Mouse (Mus musculus): ENCODE results near the gene Plcb4. TPM values are rescaled to one million over a fixed set of nuclear protein-coding genes. Genes with fewer than 3 reads are reported as not detected.
"Not testable (repeated sequence)": the region's sequence is repeated elsewhere in the genome, so short reads cannot be mapped to it uniquely, and the experiment has no call there.

Gene Plcb4
- polyA plus RNA-seq, 1 experiment from 2014 or later, result 32.8 TPM

GRCm38 (mm10) chr2:135883359-135883758 lies 224.5 kb downstream of the Plcb4 start:
- no peaks in the 10 kb centered on the region for H3K27me3 ChIP-seq (replicated peaks)
- H3K9me3 ChIP-seq, result no peaks in the 10 kb centered on the region
- ATAC-seq (ENCODE audit: low FRiP score, low read depth), result no peak
- no peak overlapping the region for H3K9ac ChIP-seq
- 79% methylated on average over 4 of the region's 4 CpGs for WGBS
- H3K36me3 ChIP-seq, result no peaks in the 10 kb centered on the region
- H3K27ac ChIP-seq, result no peak overlapping the region
- H3K4me1 ChIP-seq, result no peaks in the 10 kb centered on the region
- no peak overlapping the region for H3K4me3 ChIP-seq
- H3K4me2 ChIP-seq (replicated peaks), result no peak overlapping the region

- no peak for ATAC-seq (ENCODE audit: low FRiP score, low read depth)
- no peak overlapping the region for H3K27ac ChIP-seq
These were observed 225.8 kb downstream of the Plcb4 start for GRCm38 (mm10) chr2:135884534-135885180.

GRCm38 (mm10) chr2:135885607-135886006 lies 226.8 kb downstream of the Plcb4 start:
- H3K4me3 ChIP-seq, result no peak overlapping the region
- no peak overlapping the region for H3K9ac ChIP-seq
- no peak for ATAC-seq (ENCODE audit: low FRiP score, low read depth)
- H3K9me3 ChIP-seq, result no peaks in the 10 kb centered on the region
- 63% methylated on average over 6 of the region's 6 CpGs for WGBS
- H3K4me1 ChIP-seq, result no peaks in the 10 kb centered on the region
- H3K36me3 ChIP-seq, result no peaks in the 10 kb centered on the region
- H3K27me3 ChIP-seq (replicated peaks), result no peaks in the 10 kb centered on the region
- H3K27ac ChIP-seq, result no peak overlapping the region
- H3K4me2 ChIP-seq (replicated peaks), result no peak overlapping the region

More at GRCm38 (mm10) chr2:135884534-135885180, 225.8 kb downstream of the Plcb4 start:
- Histone ChIP-seq H3K9me3 (no peaks in the 10 kb centered on the region), H3K4me2 (replicated peaks) (no peak overlapping the region), H3K4me1 (no peaks in the 10 kb centered on the region), H3K27me3 (replicated peaks) (no peaks in the 10 kb centered on the region), H3K4me3 (no peak overlapping the region), H3K9ac (no peak overlapping the region), H3K36me3 (no peaks in the 10 kb centered on the region)
- WGBS, result 72% methylated on average over 7 of the region's 7 CpGs

GRCm38 (mm10) chr2:135886081-135886679 lies 227.4 kb downstream of the Plcb4 start:
- no peak overlapping the region for H3K27ac ChIP-seq
- H3K27me3 ChIP-seq (replicated peaks), result no peaks in the 10 kb centered on the region
- no peak overlapping the region for H3K9ac ChIP-seq
- WGBS, result 89% methylated on average over 9 of the region's 9 CpGs
- no peaks in the 10 kb centered on the region for H3K36me3 ChIP-seq
- no peak overlapping the region for H3K4me2 ChIP-seq (replicated peaks)
- no peak overlapping the region for H3K4me3 ChIP-seq
- H3K4me1 ChIP-seq, result no peaks in the 10 kb centered on the region
- no peak for ATAC-seq (ENCODE audit: low FRiP score, low read depth)
- H3K9me3 ChIP-seq, result no peaks in the 10 kb centered on the region

GRCm38 (mm10) chr2:135887805-135888204 lies 229.0 kb downstream of the Plcb4 start:
- no peak overlapping the region for H3K9ac ChIP-seq
- no peaks in the 10 kb centered on the region for H3K27me3 ChIP-seq (replicated peaks)
- H3K9me3 ChIP-seq, result no peaks in the 10 kb centered on the region
- H3K27ac ChIP-seq, result no peak overlapping the region
- H3K4me1 ChIP-seq, result no peaks in the 10 kb centered on the region
- 87% methylated on average over 2 of the region's 2 CpGs for WGBS
- H3K36me3 ChIP-seq, result no peaks in the 10 kb centered on the region
- ATAC-seq (ENCODE audit: low FRiP score, low read depth), result no peak
- H3K4me2 ChIP-seq (replicated peaks), result no peak overlapping the region
- H3K4me3 ChIP-seq, result no peak overlapping the region

- H3K27ac ChIP-seq, result no peak overlapping the region
- no peak overlapping the region for H3K4me3 ChIP-seq
- no peaks in the 10 kb centered on the region for H3K9me3 ChIP-seq
- H3K36me3 ChIP-seq, result no peaks in the 10 kb centered on the region
- WGBS, result 85% methylated on average over 4 of the region's 4 CpGs
- ATAC-seq (ENCODE audit: low FRiP score, low read depth), result no peak
- H3K9ac ChIP-seq, result no peak overlapping the region
- H3K27me3 ChIP-seq (replicated peaks), result no peaks in the 10 kb centered on the region
- H3K4me2 ChIP-seq (replicated peaks), result no peak overlapping the region
- no peaks in the 10 kb centered on the region for H3K4me1 ChIP-seq
These were observed 229.4 kb downstream of the Plcb4 start for GRCm38 (mm10) chr2:135888206-135888605.

GRCm38 (mm10) chr2:135888767-135889166 lies 230.0 kb downstream of the Plcb4 start:
- H3K27ac ChIP-seq, result no peak overlapping the region
- H3K4me2 ChIP-seq (replicated peaks), result no peak overlapping the region
- no peak overlapping the region for H3K4me3 ChIP-seq
- H3K27me3 ChIP-seq (replicated peaks), result no peaks in the 10 kb centered on the region
- no peaks in the 10 kb centered on the region for H3K4me1 ChIP-seq
- no peak for ATAC-seq (ENCODE audit: low FRiP score, low read depth)
- 90% methylated on average over 10 of the region's 10 CpGs for WGBS
- H3K9ac ChIP-seq, result no peak overlapping the region
- H3K9me3 ChIP-seq, result no peaks in the 10 kb centered on the region
- H3K36me3 ChIP-seq, result no peaks in the 10 kb centered on the region

GRCm38 (mm10) chr2:135890083-135890482 lies 231.3 kb downstream of the Plcb4 start:
- H3K4me3 ChIP-seq, result no peak overlapping the region
- no peak overlapping the region for H3K4me2 ChIP-seq (replicated peaks)
- no peak overlapping the region for H3K9ac ChIP-seq
- H3K36me3 ChIP-seq, result no peaks in the 10 kb centered on the region
- H3K4me1 ChIP-seq, result no peaks in the 10 kb centered on the region
- WGBS, result 82% methylated on average over 1 of the region's 1 CpGs
- H3K27ac ChIP-seq, result no peak overlapping the region
- H3K27me3 ChIP-seq (replicated peaks), result no peaks in the 10 kb centered on the region
- ATAC-seq (ENCODE audit: low FRiP score, low read depth), result no peak
- H3K9me3 ChIP-seq, result no peaks in the 10 kb centered on the region

- Histone ChIP-seq H3K27ac (no peak overlapping the region), H3K36me3 (no peaks in the 10 kb centered on the region), H3K4me1 (no peaks in the 10 kb centered on the region), H3K9ac (no peak overlapping the region), H3K27me3 (replicated peaks) (no peaks in the 10 kb centered on the region), H3K4me2 (replicated peaks) (no peak overlapping the region), H3K4me3 (no peak overlapping the region), H3K9me3 (no peaks in the 10 kb centered on the region)
- no peak for ATAC-seq (ENCODE audit: low FRiP score, low read depth)
- WGBS, result 94% methylated on average over 10 of the region's 10 CpGs
These were observed 232.3 kb downstream of the Plcb4 start for GRCm38 (mm10) chr2:135891097-135891496.

GRCm38 (mm10) chr2:135891686-135892085 lies 232.9 kb downstream of the Plcb4 start:
- Histone ChIP-seq H3K27me3 (replicated peaks) (no peaks in the 10 kb centered on the region), H3K9me3 (no peaks in the 10 kb centered on the region), H3K4me2 (replicated peaks) (no peak overlapping the region), H3K4me1 (no peaks in the 10 kb centered on the region), H3K36me3 (no peaks in the 10 kb centered on the region), H3K9ac (no peak overlapping the region), H3K27ac (no peak overlapping the region), H3K4me3 (no peak overlapping the region)
- ATAC-seq (ENCODE audit: low FRiP score, low read depth), result no peak
- 92% methylated on average over 5 of the region's 5 CpGs for WGBS

- WGBS, result 77% methylated on average over 2 of the region's 2 CpGs
- no peak overlapping the region for H3K27ac ChIP-seq
- no peaks in the 10 kb centered on the region for H3K36me3 ChIP-seq
- no peaks in the 10 kb centered on the region for H3K27me3 ChIP-seq (replicated peaks)
- no peaks in the 10 kb centered on the region for H3K4me1 ChIP-seq
- H3K9me3 ChIP-seq, result no peaks in the 10 kb centered on the region
- ATAC-seq (ENCODE audit: low FRiP score, low read depth), result no peak
- H3K4me2 ChIP-seq (replicated peaks), result no peak overlapping the region
- H3K4me3 ChIP-seq, result no peak overlapping the region
- no peak overlapping the region for H3K9ac ChIP-seq
These were observed 235.8 kb downstream of the Plcb4 start for GRCm38 (mm10) chr2:135894582-135894981.

GRCm38 (mm10) chr2:135898025-135898424 lies 239.2 kb downstream of the Plcb4 start:
- H3K4me3 ChIP-seq, result no peak overlapping the region
- H3K27ac ChIP-seq, result no peak overlapping the region
- WGBS, result 75% methylated on average over 4 of the region's 4 CpGs
- ATAC-seq (ENCODE audit: low FRiP score, low read depth), result no peak
- no peak overlapping the region for H3K9ac ChIP-seq
- no peak overlapping the region for H3K4me2 ChIP-seq (replicated peaks)
- no peaks in the 10 kb centered on the region for H3K36me3 ChIP-seq
- H3K9me3 ChIP-seq, result no peaks in the 10 kb centered on the region
- no peaks in the 10 kb centered on the region for H3K27me3 ChIP-seq (replicated peaks)
- H3K4me1 ChIP-seq, result no peaks in the 10 kb centered on the region

- H3K4me3 ChIP-seq; H3K27ac ChIP-seq; H3K9me3 ChIP-seq; ATAC-seq (ENCODE audit: low FRiP score, low read depth); H3K4me2 ChIP-seq (replicated peaks); H3K36me3 ChIP-seq; H3K27me3 ChIP-seq (replicated peaks); H3K9ac ChIP-seq; H3K4me1 ChIP-seq: not testable (repeated sequence)
- 86% methylated on average over 4 of the region's 4 CpGs for WGBS
These were observed 241.1 kb downstream of the Plcb4 start for GRCm38 (mm10) chr2:135899931-135900330.
